Comparison of ENCODE assay signal across 14 mouse cellular contexts in genomic region chr5:49259356-49259755, GRCm38 (mm10).
A peak's percentile ranks its signal among the peaks of the same experiment; 100 is the strongest.
DNase-seq lines count a peak whose midpoint lies in the region.
"Had no signal": no experiment of that assay in that cellular context is flagged by ENCODE, and none has a peak within 500 bp of the region (broad histone marks: within the 10 kb centered on the region; RNA-seq: fewer than 3 reads in every experiment).

No protein-coding gene starts in this region.

- peak; percentile 11 to 13 for DNase-seq in cerebellum, postnatal 14 days
- no peak for DNase-seq in cerebellum, postnatal 4 days (ENCODE audit: low spot score in 2 of 2)
- peak; percentile 51 for DNase-seq in heart, postnatal 4 days
- no peak for DNase-seq in heart, postnatal 36 days
- peak; percentile 13 to 21 for DNase-seq in left cerebral cortex, postnatal 14 days (ENCODE audit: low spot score in 2 of 2)
- DNase-seq in left cerebral cortex, adult 8-10 months (ENCODE audit: low spot score in 2 of 2) = no peak
- DNase-seq in brain, adult 2 months (ENCODE audit: low read depth, low spot score) = peak; percentile 42
- no peak for DNase-seq in adrenal gland, postnatal 10 days
- DNase-seq: adrenal gland, postnatal 36 days; gastrocnemius, postnatal 25 days; heart, adult 2 months; liver; lung, postnatal 36 days; thymus, postnatal 14 days had no signal

- intact Hi-C loops in heart, postnatal 36 days (cut with DNase I) = no loop called here
- intact Hi-C loops in left cerebral cortex, postnatal 14 days (cut with DNase I) = no loop called here

Comparison
In these comparisons a context has a peak if more than half of its experiments do, and no peak if none do; other contexts are left out.
1. DNase-seq: peak in cerebellum, postnatal 14 days (2 of 2), heart, postnatal 4 days (single experiment), left cerebral cortex, postnatal 14 days (2 of 2) and brain, adult 2 months (single experiment); none in cerebellum, postnatal 4 days (0 of 2), heart, postnatal 36 days (0 of 2), left cerebral cortex, adult 8-10 months (0 of 2) and adrenal gland, postnatal 10 days (single experiment).